Mouse (Mus musculus): ENCODE results near the gene Fubp1.

The Fubp1 gene

GRCm38 (mm10) chr3:152235238-152235637 lies 25.0 kb downstream of the Fubp1 start:
- no peak for DNase-seq (ENCODE audit: low read depth, low spot score)

- no peak for DNase-seq (ENCODE audit: low read depth, low spot score)
These were observed 25.6 kb downstream of the Fubp1 start for GRCm38 (mm10) chr3:152235805-152236204.

- no peak for DNase-seq (ENCODE audit: low read depth, low spot score)
These were observed 28.6 kb downstream of the Fubp1 start for GRCm38 (mm10) chr3:152238836-152239235.

- no peak for DNase-seq (ENCODE audit: low read depth, low spot score)
These were observed 29.4 kb downstream of the Fubp1 start for GRCm38 (mm10) chr3:152239592-152239991.

- DNase-seq (ENCODE audit: low read depth, low spot score), result no peak
These were observed 30.9 kb downstream of the Fubp1 start for GRCm38 (mm10) chr3:152241098-152241497.

- DNase-seq (ENCODE audit: low read depth, low spot score), result no peak
These were observed 33.1 kb downstream of the Fubp1 start for GRCm38 (mm10) chr3:152243304-152243703.

- DNase-seq (ENCODE audit: low read depth, low spot score), result no peak
These were observed 35.2 kb downstream of the Fubp1 start for GRCm38 (mm10) chr3:152245273-152245910.

- DNase-seq (ENCODE audit: low read depth, low spot score), result no peak
These were observed 37.5 kb downstream of the Fubp1 start for GRCm38 (mm10) chr3:152247708-152248107.

- DNase-seq (ENCODE audit: low read depth, low spot score), result no peak
These were observed 40.3 kb downstream of the Fubp1 start for GRCm38 (mm10) chr3:152250487-152250886.

- DNase-seq (ENCODE audit: low read depth, low spot score), result no peak
These were observed 47.3 kb downstream of the Fubp1 start for GRCm38 (mm10) chr3:152257528-152257927.

GRCm38 (mm10) chr3:152259409-152259808 lies 49.2 kb downstream of the Fubp1 start:
- peak; percentile 58 for DNase-seq (ENCODE audit: low read depth, low spot score)

- DNase-seq (ENCODE audit: low read depth, low spot score), result no peak
These were observed 50.1 kb downstream of the Fubp1 start for GRCm38 (mm10) chr3:152260362-152260761.

- no peak for DNase-seq (ENCODE audit: low read depth, low spot score)
These were observed 51.2 kb downstream of the Fubp1 start for GRCm38 (mm10) chr3:152261436-152261835.

- DNase-seq (ENCODE audit: low read depth, low spot score), result no peak
These were observed 51.7 kb downstream of the Fubp1 start for GRCm38 (mm10) chr3:152261948-152262347.

- no peak for DNase-seq (ENCODE audit: low read depth, low spot score)
These were observed 54.2 kb downstream of the Fubp1 start for GRCm38 (mm10) chr3:152264374-152264773.

GRCm38 (mm10) chr3:152264830-152265229 lies 54.6 kb downstream of the Fubp1 start:
- DNase-seq (ENCODE audit: low read depth, low spot score), result no peak

GRCm38 (mm10) chr3:152265351-152266035 lies 55.3 kb downstream of the Fubp1 start:
- no peak for DNase-seq (ENCODE audit: low read depth, low spot score)

GRCm38 (mm10) chr3:152266036-152266421 lies 55.8 kb downstream of the Fubp1 start, which contains the start of gene Nexn:
Gene Nexn (minus strand): TSS chr3:152266350.
- no peak for DNase-seq (ENCODE audit: low read depth, low spot score)

- DNase-seq (ENCODE audit: low read depth, low spot score), result no peak
These were observed 57.9 kb downstream of the Fubp1 start for GRCm38 (mm10) chr3:152268099-152268498.

- no peak for DNase-seq (ENCODE audit: low read depth, low spot score)
These were observed 61.0 kb downstream of the Fubp1 start for GRCm38 (mm10) chr3:152271071-152271710.

GRCm38 (mm10) chr3:152271876-152272275 lies 61.7 kb downstream of the Fubp1 start:
- DNase-seq (ENCODE audit: low read depth, low spot score), result no peak

- no peak for DNase-seq (ENCODE audit: low read depth, low spot score)
These were observed 62.9 kb downstream of the Fubp1 start for GRCm38 (mm10) chr3:152272974-152273685.

Data from telencephalon, adult 2 months (tissue).